Mouse (Mus musculus) olfactory bulb, adult 2 months (tissue): ENCODE measurements around the gene Cav2. TPM values are rescaled to one million over a fixed set of nuclear protein-coding genes. Genes with fewer than 3 reads are reported as not detected.

Experiments used
- H3K27ac ChIP-seq: fragments of 200-500 bp; 2 replicates; pipeline ENCODE4 v1.5.1; 2012; ENCODE audit warnings: low read depth, low read length; ENCODE audit not compliant: insufficient read depth
- H3K4me1 ChIP-seq: fragments of 200-500 bp; 2 replicates; pipeline ENCODE4 v1.6.1; 2012; ENCODE audit warnings: low read length; ENCODE audit not compliant: control insufficient read depth, insufficient read depth
- H3K4me3 ChIP-seq: fragments of 200-500 bp; 2 replicates; pipeline ENCODE4 v1.5.1; 2012; ENCODE audit warnings: mild to moderate bottlenecking, low read depth, low read length, moderate library complexity; ENCODE audit not compliant: insufficient read depth
- CTCF ChIP-seq: fragments of 200-500 bp; IDR thresholded peaks from 2 replicates; pipeline ENCODE4 v1.5.1; 2012; ENCODE audit warnings: low read depth, mild to moderate bottlenecking, low read length, moderate library complexity; ENCODE audit not compliant: insufficient read depth
- POLR2A ChIP-seq: fragments of 200-500 bp; IDR thresholded peaks from 2 replicates; pipeline ENCODE4 v1.6.1; 2012; ENCODE audit warnings: mild to moderate bottlenecking, low read depth, low read length, moderate library complexity; ENCODE audit not compliant: insufficient read depth
- WGBS: fragments of 180-500 bp; shearing (Covaris S2); methylation state at CpG from one replicate; pipeline ENCODE4 v1.1.7; 2018; 5-methylcytosine and 5-hydroxymethylcytosine counted together
- polyA plus RNA-seq: library from polyadenylated mRNA; stranded (reverse); fragments of >200 nt; gene quantifications from 2 replicates; pipeline ENCODE4 v1.2.4, GENCODE M21; 2012; ENCODE audit warnings: low replicate concordance; ENCODE audit not compliant: missing spikeins, insufficient read depth, insufficient read length

Gene Cav2
- polyA plus RNA-seq, 1 experiment: not detected

GRCm38 (mm10) chr6:17262786-17263185 is 18.2 kb upstream of the Cav2 start:
- no peak for TF ChIP-seq CTCF
- no peak for TF ChIP-seq POLR2A
- H3K27ac ChIP-seq: no peak overlapping the region
- 74% methylated on average over 2 of the region's 2 CpGs for WGBS
- H3K4me3 ChIP-seq: no peak overlapping the region
- no peaks in the 10 kb centered on the region for H3K4me1 ChIP-seq

GRCm38 (mm10) chr6:17265043-17265442 is 15.9 kb upstream of the Cav2 start:
- 90% methylated on average over 4 of the region's 4 CpGs for WGBS

GRCm38 (mm10) chr6:17266466-17266865 is 14.5 kb upstream of the Cav2 start:
- WGBS: 79% methylated on average over 3 of the region's 3 CpGs
- no peak overlapping the region for H3K27ac ChIP-seq
- TF ChIP-seq CTCF (no peak), POLR2A (no peak)
- H3K4me1 ChIP-seq: no peaks in the 10 kb centered on the region
- H3K4me3 ChIP-seq: no peak overlapping the region

More at GRCm38 (mm10) chr6:17265043-17265442, 15.9 kb upstream of the Cav2 start:
- no peak overlapping the region for H3K27ac ChIP-seq
- H3K4me1 ChIP-seq: no peaks in the 10 kb centered on the region
- H3K4me3 ChIP-seq: no peak overlapping the region
- TF ChIP-seq CTCF: no peak
- no peak for TF ChIP-seq POLR2A

GRCm38 (mm10) chr6:17278366-17278765 is 2.6 kb upstream of the Cav2 start:
- 96% methylated on average over 3 of the region's 3 CpGs for WGBS
- no peak overlapping the region for H3K27ac ChIP-seq
- no peak for TF ChIP-seq CTCF
- TF ChIP-seq POLR2A: no peak

GRCm38 (mm10) chr6:17281757-17282092 is 740 bp downstream of the Cav2 start:
- H3K4me1 ChIP-seq: peaks cover 10% of the 10 kb centered on the region; the same call in 1 of the 2 replicates
- WGBS: 33% methylated on average over 8 of the region's 8 CpGs
- H3K27ac ChIP-seq: no peak overlapping the region
- peak overlapping the region; percentile 58 for H3K4me3 ChIP-seq
- no peak for TF ChIP-seq CTCF
- no peak for TF ChIP-seq POLR2A

More at GRCm38 (mm10) chr6:17278366-17278765, 2.6 kb upstream of the Cav2 start:
- peaks cover 10% of the 10 kb centered on the region; the same call in 1 of the 2 replicates for H3K4me1 ChIP-seq
- H3K4me3 ChIP-seq: no peak overlapping the region

GRCm38 (mm10) chr6:17282159-17282558 is 1.2 kb downstream of the Cav2 start:
- WGBS: 66% methylated on average over 5 of the region's 5 CpGs
- Histone ChIP-seq H3K4me3 (no peak overlapping the region), H3K4me1 (peaks cover 10% of the 10 kb centered on the region; the same call in 1 of the 2 replicates), H3K27ac (no peak overlapping the region)
- TF ChIP-seq CTCF: no peak
- TF ChIP-seq POLR2A: no peak

- H3K4me1 ChIP-seq: peaks cover 10% of the 10 kb centered on the region; the same call in 1 of the 2 replicates
- H3K4me3 ChIP-seq: no peak overlapping the region
- TF ChIP-seq POLR2A (no peak), CTCF (no peak)
- WGBS: 90% methylated on average over 3 of the region's 3 CpGs
- no peak overlapping the region for H3K27ac ChIP-seq
Measured at GRCm38 (mm10) chr6:17283834-17284233, 2.8 kb downstream of the Cav2 start.

GRCm38 (mm10) chr6:17286381-17286780 is 5.4 kb downstream of the Cav2 start:
- WGBS: 76% methylated on average over 4 of the region's 4 CpGs
- no peak overlapping the region for H3K27ac ChIP-seq

GRCm38 (mm10) chr6:17295116-17295515 is 14.1 kb downstream of the Cav2 start:
- 63% methylated on average over 5 of the region's 5 CpGs for WGBS
- H3K4me3 ChIP-seq: no peak overlapping the region

More at GRCm38 (mm10) chr6:17286381-17286780, 5.4 kb downstream of the Cav2 start:
- TF ChIP-seq CTCF (no peak), POLR2A (no peak)
- Histone ChIP-seq H3K4me3 (no peak overlapping the region), H3K4me1 (peaks cover 4% of the 10 kb centered on the region; the same call in 1 of the 2 replicates)

GRCm38 (mm10) chr6:17305954-17306601 is 25.1 kb downstream of the Cav2 start, which contains the start of gene Cav1:
Cav1 (plus strand) TSS chr6:17306335.
- Histone ChIP-seq H3K27ac (peak within 1 kb of the TSS; percentile 76), H3K4me1 (peaks cover 22% of the 10 kb centered on the region), H3K4me3 (peak within 1 kb of the TSS; percentile 44)
- WGBS: under 1% methylated on average over 26 of the region's 26 CpGs
- no peak for TF ChIP-seq POLR2A
- no peak for TF ChIP-seq CTCF

More at GRCm38 (mm10) chr6:17295116-17295515, 14.1 kb downstream of the Cav2 start:
- TF ChIP-seq CTCF: no peak
- no peak for TF ChIP-seq POLR2A
- Histone ChIP-seq H3K4me1 (no peaks in the 10 kb centered on the region), H3K27ac (no peak overlapping the region)
